Mouse (Mus musculus) G1E (cell line): Measurements from ENCODE around the gene Galm. TPM values are rescaled to one million over a fixed set of nuclear protein-coding genes. Genes with fewer than 3 reads are reported as not detected.

ENCODE experiments used
- ATAC-seq: 2 replicates; pipeline ENCODE4 v1.8.0; 2016; ENCODE audit warnings: mild to moderate bottlenecking; ENCODE audit not compliant: insufficient number of reproducible peaks, poor library complexity, low FRiP score, severe bottlenecking; ENCODE audit errors: extremely low read depth
- DNase-seq: peaks from one replicate; pipeline ENCODE4 v3.0.0; 2012; ENCODE audit warnings: low spot score
- H3K27me3 ChIP-seq: 2 replicates; pipeline ENCODE4 v1.6.1; 2012; ENCODE audit warnings: mild to moderate bottlenecking, low read length, inconsistent platforms; ENCODE audit not compliant: insufficient read depth
- H3K36me3 ChIP-seq: replicated peaks from 2 replicates; pipeline ENCODE3; 2012; ENCODE audit warnings: mild to moderate bottlenecking, inconsistent platforms
- H3K4me1 ChIP-seq: 2 replicates; pipeline ENCODE4 v1.6.1; 2012; ENCODE audit warnings: low read depth, low read length, inconsistent platforms, mixed read lengths; ENCODE audit not compliant: insufficient read depth
- H3K4me3 ChIP-seq: 2 replicates; pipeline ENCODE4 v1.5.1; 2012; ENCODE audit warnings: low read depth, mild to moderate bottlenecking, inconsistent platforms, low read length, moderate library complexity, mixed read lengths
- H3K9me3 ChIP-seq: replicated peaks from 2 replicates; pipeline ENCODE4 v1.6.1; 2012; ENCODE audit warnings: inconsistent platforms
- CTCF ChIP-seq: IDR thresholded peaks from 2 replicates; pipeline ENCODE4 v1.5.1; 2012; ENCODE audit warnings: low read depth, low read length, inconsistent platforms, mixed read lengths
- GATA1 ChIP-seq: IDR thresholded peaks from 2 replicates; pipeline ENCODE4 v1.6.1; 2012; ENCODE audit warnings: borderline replicate concordance, low read length, inconsistent platforms, mixed read lengths
- GATA2 ChIP-seq: IDR thresholded peaks from 2 replicates; pipeline ENCODE4 v1.6.1; 2012; ENCODE audit warnings: low read depth, low read length, inconsistent platforms, borderline replicate concordance
- POLR2AphosphoS5 ChIP-seq: IDR thresholded peaks from 2 replicates; pipeline ENCODE4 v1.6.1; 2012; ENCODE audit warnings: low read depth, low read length, inconsistent platforms; ENCODE audit not compliant: insufficient replicate concordance
- TAL1 ChIP-seq: conservative IDR thresholded peaks from 2 replicates; pipeline ENCODE4 v1.6.1; 2012; ENCODE audit warnings: low read depth, low read length, inconsistent platforms, mixed read lengths
- polyA plus RNA-seq: library from polyadenylated mRNA; stranded (reverse); fragments of >175 nt; gene quantifications from 2 replicates; pipeline ENCODE4 v1.2.3, GENCODE M21; 2012
- total RNA-seq, 2 experiments: library from RNA; stranded (forward) in 1 of 2; stranded (reverse) in 1 of 2; fragments of 200-1000 nt in 1 of 2; fragments of >200 nt in 1 of 2; fragmentation: Nextera tagmentation in 1 of 2; gene quantifications; 2 replicates each; pipeline ENCODE4 v1.2.3; 2014 to 2017

The Galm gene
- total and polyA plus RNA-seq, 3 experiments, result not detected

DNA sequence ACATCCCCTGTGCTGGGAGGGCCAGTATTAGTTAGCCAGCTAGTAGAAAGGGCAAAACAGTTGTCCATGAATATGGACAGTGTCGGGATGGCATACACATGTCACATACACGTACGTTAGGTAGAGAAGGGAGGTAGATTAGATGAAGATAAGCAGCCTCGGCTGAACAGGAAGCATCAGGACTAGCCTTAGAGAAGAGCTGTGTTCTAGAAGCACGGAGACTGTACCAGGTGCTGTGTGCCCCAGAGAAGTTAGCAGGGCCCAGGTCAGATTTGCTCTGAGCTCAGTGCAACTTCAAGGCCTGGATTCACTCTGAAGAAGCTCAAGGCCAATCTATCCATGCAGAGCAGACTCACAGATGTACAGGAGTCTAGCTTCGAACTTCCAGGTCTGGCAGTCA lies 30.2 kb downstream of the Galm start:
- TF ChIP-seq TAL1 (no peak), GATA2 (no peak), GATA1 (no peak), POLR2AphosphoS5 (no peak), CTCF (no peak)
- peaks cover 17% of the 10 kb centered on the region; the same call in 1 of the 2 replicates for H3K27me3 ChIP-seq
- ATAC-seq, result no peak
- H3K4me1 ChIP-seq, result peaks cover 6% of the 10 kb centered on the region; the same call in 1 of the 2 replicates
- DNase-seq, result no peak
- no peaks in the 10 kb centered on the region for H3K9me3 ChIP-seq
- no peak overlapping the region for H3K4me3 ChIP-seq
- no peaks in the 10 kb centered on the region for H3K36me3 ChIP-seq

DNA sequence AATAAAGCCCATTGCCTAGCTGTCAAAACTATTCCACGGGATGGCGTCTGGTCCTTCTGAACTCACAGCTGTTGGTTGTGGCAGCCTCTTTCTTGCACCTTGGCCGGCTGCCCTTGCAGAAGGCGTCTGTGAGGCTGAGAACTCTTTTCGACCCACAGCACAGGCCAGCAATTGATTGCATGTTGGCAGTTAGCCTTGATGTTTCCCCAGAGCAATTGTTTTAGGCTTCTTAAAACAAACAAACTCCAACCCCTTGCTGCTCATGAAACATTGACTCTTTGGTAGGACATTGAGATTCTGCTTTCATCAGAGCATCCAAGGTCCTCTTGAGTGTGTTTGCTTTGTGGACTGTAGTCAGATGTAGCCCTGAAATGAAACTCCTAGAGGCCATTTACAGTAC lies 33.2 kb downstream of the Galm start:
- no peak for ATAC-seq

DNA sequence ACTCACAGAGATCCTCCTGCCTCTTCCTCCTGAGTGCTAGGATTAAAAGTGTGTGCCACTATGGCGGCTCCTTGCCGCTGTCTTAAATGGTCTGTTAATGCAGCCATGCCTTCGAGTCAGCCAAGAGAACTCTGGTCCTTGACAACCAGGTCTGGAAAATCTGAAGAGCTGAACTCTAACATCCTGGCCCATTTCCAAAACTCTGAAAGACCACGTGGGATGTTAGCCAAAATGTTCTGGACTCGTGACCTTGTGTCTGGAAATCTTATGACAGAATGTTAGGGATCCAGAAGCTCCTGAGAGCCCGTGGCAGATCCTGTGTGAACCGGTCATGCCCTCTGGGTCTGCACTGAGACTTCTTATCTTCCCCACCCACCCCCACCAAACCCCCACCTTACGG lies 36.7 kb downstream of the Galm start:
- no peak overlapping the region for H3K4me3 ChIP-seq
- TF ChIP-seq GATA2, result no peak
- no peak for TF ChIP-seq GATA1
- no peak for TF ChIP-seq POLR2AphosphoS5
- TF ChIP-seq CTCF, result no peak
- no peak for TF ChIP-seq TAL1
- no peaks in the 10 kb centered on the region for H3K36me3 ChIP-seq
- ATAC-seq (no peak), DNase-seq (no peak)
- peaks cover 26% of the 10 kb centered on the region for H3K27me3 ChIP-seq
- H3K9me3 ChIP-seq, result no peaks in the 10 kb centered on the region
- H3K4me1 ChIP-seq, result no peaks in the 10 kb centered on the region

More for the DNA sequence above, 33.2 kb downstream of the Galm start:
- Histone ChIP-seq H3K9me3 (no peaks in the 10 kb centered on the region), H3K27me3 (peaks cover 11% of the 10 kb centered on the region), H3K4me1 (0 out of 2 replicates have a peak, but pooled peaks cover 2% of the 10 kb centered on the region), H3K4me3 (no peak overlapping the region), H3K36me3 (no peaks in the 10 kb centered on the region)
- DNase-seq, result no peak
- no peak for TF ChIP-seq TAL1

- DNase-seq (no peak), ATAC-seq (no peak)
- no peaks in the 10 kb centered on the region for H3K36me3 ChIP-seq
- H3K4me3 ChIP-seq, result no peak overlapping the region
- no peaks in the 10 kb centered on the region for H3K4me1 ChIP-seq
- no peak for TF ChIP-seq TAL1
- TF ChIP-seq GATA2, result no peak
- no peak for TF ChIP-seq CTCF
- TF ChIP-seq GATA1, result no peak
- TF ChIP-seq POLR2AphosphoS5, result no peak
- peaks cover 29% of the 10 kb centered on the region for H3K27me3 ChIP-seq
- no peaks in the 10 kb centered on the region for H3K9me3 ChIP-seq
Measured at GRCm38 (mm10) chr17:80165741-80166140, 38.5 kb downstream of the Galm start.

GRCm38 (mm10) chr17:80166346-80166745 lies 39.1 kb downstream of the Galm start:
- Histone ChIP-seq H3K27me3 (peaks cover 32% of the 10 kb centered on the region), H3K4me3 (no peak overlapping the region), H3K36me3 (no peaks in the 10 kb centered on the region), H3K4me1 (no peaks in the 10 kb centered on the region), H3K9me3 (no peaks in the 10 kb centered on the region)
- DNase-seq (no peak), ATAC-seq (no peak)
- no peak for TF ChIP-seq CTCF
- no peak for TF ChIP-seq TAL1
- TF ChIP-seq GATA2, result no peak
- no peak for TF ChIP-seq GATA1
- no peak for TF ChIP-seq POLR2AphosphoS5

GRCm38 (mm10) chr17:80167436-80167835 lies 40.2 kb downstream of the Galm start:
- no peaks in the 10 kb centered on the region for H3K4me1 ChIP-seq
- DNase-seq (no peak), ATAC-seq (no peak)
- H3K4me3 ChIP-seq, result no peak overlapping the region
- TF ChIP-seq POLR2AphosphoS5, result no peak
- H3K36me3 ChIP-seq, result no peaks in the 10 kb centered on the region
- peaks cover 36% of the 10 kb centered on the region for H3K27me3 ChIP-seq
- H3K9me3 ChIP-seq, result no peaks in the 10 kb centered on the region

- no peaks in the 10 kb centered on the region for H3K4me1 ChIP-seq
- no peak overlapping the region for H3K4me3 ChIP-seq
- H3K9me3 ChIP-seq, result no peaks in the 10 kb centered on the region
- no peaks in the 10 kb centered on the region for H3K36me3 ChIP-seq
- no peak for DNase-seq
- no peak for TF ChIP-seq POLR2AphosphoS5
- ATAC-seq, result no peak
- H3K27me3 ChIP-seq, result peaks cover 36% of the 10 kb centered on the region
Measured at GRCm38 (mm10) chr17:80167851-80168251, 40.6 kb downstream of the Galm start.
